Mouse (Mus musculus) ES-E14 (cell line): Measurements from ENCODE around the gene Hspb2.

Experiments
- MAFK ChIP-seq: IDR thresholded peaks from 2 replicates; pipeline ENCODE4 v1.6.1; 2014; ENCODE audit warnings: mild to moderate bottlenecking, low read depth, low read length, inconsistent platforms; ENCODE audit not compliant: insufficient read depth
- ZNF384 ChIP-seq: IDR thresholded peaks from 2 replicates; pipeline ENCODE4 v1.6.1; 2012; ENCODE audit warnings: low read depth, low read length, inconsistent platforms

DNA sequence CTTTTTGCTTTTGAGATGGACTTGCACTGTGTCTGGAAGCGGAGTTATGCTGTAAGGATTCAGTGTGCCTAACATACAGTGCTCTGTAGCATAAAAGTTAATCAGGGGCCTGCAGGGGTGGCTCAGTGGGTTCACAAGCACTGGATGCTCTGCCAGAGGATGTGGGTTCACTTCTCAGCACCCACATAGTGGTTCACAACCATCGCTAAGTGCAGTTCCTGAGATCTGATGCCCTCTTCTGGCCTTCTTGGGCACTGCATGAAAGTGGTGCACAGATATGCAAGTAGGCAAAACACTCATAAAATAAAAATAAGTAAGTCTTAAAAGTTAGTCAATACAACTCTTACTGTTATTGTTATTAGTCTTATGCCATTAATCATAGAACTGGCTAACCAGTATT lies 30.0 kb upstream of the Hspb2 start:
- no peak for TF ChIP-seq ZNF384
- no peak for TF ChIP-seq MAFK
